9 mouse cellular contexts compared by ENCODE assay signal in genomic region chrX:103696081-103696519, GRCm38 (mm10).
DNase-seq lines count a peak whose midpoint lies in the region; ATAC-seq and TF ChIP-seq lines count a peak whose summit lies in the region.
"Had no signal": no experiment of that assay in that cellular context is flagged by ENCODE, and none has a peak within 500 bp of the region (broad histone marks: within the 10 kb centered on the region; RNA-seq: fewer than 3 reads in every experiment).

No protein-coding gene starts in this region.

- no peak for TF ChIP-seq CTCF in lung, postnatal 0 days (IDR thresholded peaks at IDR 0.05)

- no peaks in the 10 kb centered on the region for H3K9me3 ChIP-seq in lung, postnatal 0 days (ENCODE audit: low read length)
- H3K9me3 ChIP-seq in forebrain, embryonic 15.5 days: no peaks in the 10 kb centered on the region
- no peaks in the 10 kb centered on the region for H3K9me3 ChIP-seq in stomach, embryonic 16.5 days (replicated peaks; ENCODE audit: control insufficient read depth, low read length)

- 0 out of 2 replicates have a peak overlapping the region, but pooled peaks have one; percentile 51 for H3K27ac ChIP-seq in lung, postnatal 0 days (ENCODE audit: low read length)
- peak overlapping the region; percentile 80 for H3K27ac ChIP-seq in forebrain, embryonic 15.5 days (replicated peaks)
- H3K27ac ChIP-seq in stomach, embryonic 16.5 days (ENCODE audit: low read length): peak overlapping the region; percentile 60; the same call in 1 of the 2 replicates
- H3K27ac ChIP-seq: macrophage had no signal

- no peak for DNase-seq in lung, postnatal 0 days (ENCODE audit: low spot score)
- no peak for DNase-seq in lung, postnatal 14 days
- DNase-seq in layer of hippocampus, adult 18-20 months (ENCODE audit: low spot score in 2 of 2): peak; percentile 68 to 72
- DNase-seq in mesoderm, embryonic 11.5 days (ENCODE audit: low read depth, low spot score): peak; percentile 25
- no peak for DNase-seq in lung, postnatal 25 days (ENCODE audit: low spot score)

- peak overlapping the region; percentile 69 for H3K4me2 ChIP-seq in lung, postnatal 0 days (replicated peaks; ENCODE audit: low read depth, low read length)
- peak overlapping the region; percentile 83 for H3K4me2 ChIP-seq in forebrain, embryonic 15.5 days (replicated peaks)
- peak overlapping the region; percentile 85; the same call in 1 of the 2 replicates for H3K4me2 ChIP-seq in stomach, embryonic 16.5 days (ENCODE audit: low read depth, low read length)

- H3K36me3 ChIP-seq in lung, postnatal 0 days (ENCODE audit: insufficient read depth, low read length): no peaks in the 10 kb centered on the region
- no peaks in the 10 kb centered on the region for H3K36me3 ChIP-seq in forebrain, embryonic 15.5 days
- no peaks in the 10 kb centered on the region for H3K36me3 ChIP-seq in stomach, embryonic 16.5 days (ENCODE audit: control insufficient read depth, insufficient read depth, low read length)

- ATAC-seq in lung, postnatal 0 days: no peak
- peak; percentile 51 for ATAC-seq in forebrain, embryonic 15.5 days (replicated peaks)
- ATAC-seq in stomach, embryonic 16.5 days (ENCODE audit: insufficient read depth, low FRiP score): no peak; the same call in 1 of the 2 replicates
- no peak for ATAC-seq in erythroid progenitor cell, adult 5-6 weeks (replicated peaks; ENCODE audit: low FRiP score, poor library complexity, severe bottlenecking)

- H3K4me1 ChIP-seq in lung, postnatal 0 days (ENCODE audit: insufficient read depth, low read depth, low read length): no peaks in the 10 kb centered on the region
- peaks cover 10% of the 10 kb centered on the region; the same call in 1 of the 2 replicates for H3K4me1 ChIP-seq in forebrain, embryonic 15.5 days
- no peaks in the 10 kb centered on the region for H3K4me1 ChIP-seq in stomach, embryonic 16.5 days (ENCODE audit: control insufficient read depth, insufficient read depth, low read length)

- 15% methylated on average over 9 of the region's 9 CpGs for WGBS in lung, postnatal 0 days
- WGBS in forebrain, embryonic 15.5 days: 10% methylated on average over 9 of the region's 9 CpGs
- WGBS in stomach, embryonic 16.5 days: 12% methylated on average over 9 of the region's 9 CpGs

- peaks cover 3% of the 10 kb centered on the region; the same call in 1 of the 2 replicates for H3K27me3 ChIP-seq in lung, postnatal 0 days (replicated peaks; ENCODE audit: insufficient read depth, low read length)
- peaks cover 38% of the 10 kb centered on the region for H3K27me3 ChIP-seq in forebrain, embryonic 15.5 days
- H3K27me3 ChIP-seq in stomach, embryonic 16.5 days (ENCODE audit: control insufficient read depth, insufficient read depth, low read length): peaks cover 35% of the 10 kb centered on the region; the same call in 1 of the 2 replicates

- no peak for TF ChIP-seq EP300 in lung, postnatal 0 days (IDR thresholded peaks at IDR 0.05)

- H3K9ac ChIP-seq in lung, postnatal 0 days (replicated peaks; ENCODE audit: low read depth): no peak overlapping the region
- H3K9ac ChIP-seq in forebrain, embryonic 15.5 days (replicated peaks): peak overlapping the region; percentile 30; the same call in 1 of the 2 replicates
- H3K9ac ChIP-seq in stomach, embryonic 16.5 days (ENCODE audit: low read length): peak overlapping the region; percentile 46

- H3K4me3 ChIP-seq in lung, postnatal 0 days (ENCODE audit: low read depth, low read length): no peak overlapping the region
- peak overlapping the region; percentile 48 for H3K4me3 ChIP-seq in forebrain, embryonic 15.5 days
- H3K4me3 ChIP-seq in stomach, embryonic 16.5 days (replicated peaks; ENCODE audit: low read length): peak overlapping the region; percentile 23

Comparison
In these comparisons a context has a peak if more than half of its experiments do, and no peak if none do; other contexts are left out.
1. DNase-seq: peak in layer of hippocampus, adult 18-20 months (2 of 2) and mesoderm, embryonic 11.5 days (single experiment); none in lung, postnatal 0 days (single experiment), lung, postnatal 14 days (single experiment) and lung, postnatal 25 days (single experiment).
2. Peak in every context shown above with its lines, with median percentiles within 50 percentile points of each other: H3K27ac ChIP-seq and H3K4me2 ChIP-seq.